Mouse (Mus musculus) thymus, postnatal 4 days (tissue): Measurements from ENCODE around the gene Vmn1r63.
"Not testable (repeated sequence)": the region's sequence is repeated elsewhere in the genome, so short reads cannot be mapped to it uniquely, and the experiment has no call there.

Source experiments
- DNase-seq: peaks from one replicate; pipeline ENCODE4 v3.0.0; 2021

The Vmn1r63 gene

GRCm38 (mm10) chr7:5805345-5805744 is at the start of gene Vmn1r63:
Vmn1r63 (minus strand) TSS chr7:5805445.
- DNase-seq, result not testable (repeated sequence)
